Mouse (Mus musculus) thymus, postnatal 14 days (tissue): ENCODE data around the gene Rpap3.

Experiments
- DNase-seq: peaks from one replicate; pipeline ENCODE4 v3.0.0; 2021

Gene Rpap3

GRCm38 (mm10) chr15:97730365-97730764, 24.7 kb upstream of the Rpap3 start:
- no peak for DNase-seq

- no peak for DNase-seq
Measured at GRCm38 (mm10) chr15:97728804-97729203, 23.2 kb upstream of the Rpap3 start.

GRCm38 (mm10) chr15:97728394-97728793, 22.8 kb upstream of the Rpap3 start:
- DNase-seq, result no peak

GRCm38 (mm10) chr15:97727520-97727919, 21.9 kb upstream of the Rpap3 start:
- peak; percentile 51 for DNase-seq

- DNase-seq, result peak; percentile 49
Measured at GRCm38 (mm10) chr15:97727048-97727447, 21.4 kb upstream of the Rpap3 start.

DNA sequence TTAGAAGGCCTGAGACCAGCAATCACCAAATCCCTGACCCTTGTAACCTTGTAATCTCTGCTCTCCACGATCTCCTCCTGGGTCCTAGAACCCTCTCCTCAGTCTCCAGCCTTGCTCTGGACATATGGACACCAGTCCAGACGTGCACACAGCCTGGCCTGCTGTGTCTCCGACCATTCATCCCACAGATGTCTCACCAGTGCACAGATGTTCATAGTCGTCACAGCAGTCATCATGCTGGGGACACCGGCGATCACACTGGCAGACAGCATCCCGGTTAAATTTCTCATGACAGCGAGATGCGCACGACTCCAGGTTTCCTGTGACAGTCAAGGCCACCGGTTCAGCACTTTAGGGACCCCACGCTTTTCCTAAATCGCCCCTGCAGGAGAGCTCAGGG, 20.7 kb upstream of the Rpap3 start:
- DNase-seq, result peak; percentile 33

DNA sequence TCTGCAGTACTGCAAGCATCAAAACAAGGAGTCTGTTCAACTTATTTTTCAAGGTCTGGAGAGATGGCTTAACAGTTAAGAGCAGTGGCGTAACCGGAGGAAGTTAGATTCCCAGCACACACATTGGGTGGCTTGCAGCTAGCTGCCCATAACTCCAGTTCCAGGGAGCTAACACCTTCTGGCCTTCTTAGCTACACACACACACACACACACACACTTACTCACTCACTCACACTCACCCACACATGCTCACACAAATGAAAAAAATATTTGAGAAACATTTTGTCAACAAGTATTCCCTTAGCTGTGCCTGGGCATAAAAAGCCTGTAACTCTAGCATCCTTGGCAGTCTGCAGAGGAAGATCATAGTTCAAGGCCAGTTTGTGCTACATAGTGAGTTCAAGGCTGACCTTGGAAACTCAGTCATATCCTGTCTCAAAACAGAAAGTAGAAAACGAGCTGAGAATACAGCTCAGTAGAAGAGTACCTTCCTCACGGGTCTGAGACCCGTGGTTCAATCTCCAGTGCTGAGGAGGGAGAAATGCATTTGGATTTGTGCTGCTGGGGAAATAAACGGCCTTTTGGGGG, 19.7 kb upstream of the Rpap3 start:
- peak; percentile 41 for DNase-seq

GRCm38 (mm10) chr15:97724346-97725197, 18.9 kb upstream of the Rpap3 start:
- DNase-seq, result peak; percentile 34

DNA sequence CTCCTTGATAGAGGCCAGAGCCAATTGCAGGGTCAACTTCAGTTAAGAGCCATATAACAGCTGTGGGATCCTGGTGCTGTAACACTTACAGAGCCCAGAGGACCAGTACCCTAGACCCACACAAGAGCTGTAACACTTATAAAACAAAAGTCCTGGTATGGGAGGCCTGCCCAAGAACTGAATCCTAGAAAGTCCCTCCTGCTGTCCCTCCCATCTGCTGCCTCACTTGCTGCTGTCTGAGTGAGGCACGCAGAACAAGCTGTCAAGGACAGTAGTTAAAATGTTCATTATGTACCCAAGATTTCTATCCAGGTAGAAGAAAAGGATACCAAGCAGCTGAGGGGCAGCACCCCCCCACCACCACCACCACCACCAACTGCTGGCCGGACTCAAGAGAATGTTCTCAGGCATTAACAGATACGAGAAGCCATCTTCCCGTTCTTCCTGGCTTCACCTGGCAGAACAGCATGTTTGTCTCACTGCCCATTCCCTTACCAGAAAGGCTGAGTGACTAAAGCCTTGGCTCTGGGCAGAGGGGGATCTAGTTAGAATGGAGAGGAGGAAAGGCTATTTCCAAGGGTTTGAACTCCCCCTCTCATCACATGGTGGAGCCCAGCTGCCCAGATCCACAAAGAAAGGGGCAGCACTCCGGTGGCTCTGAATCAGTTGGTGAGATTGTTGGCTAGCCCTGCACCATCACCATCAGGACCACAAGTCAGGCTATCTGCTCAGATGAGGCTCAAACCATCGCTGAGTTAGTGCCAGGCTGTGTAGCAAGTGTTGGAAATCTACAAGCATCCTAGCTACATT, 18.1 kb upstream of the Rpap3 start:
- DNase-seq, result no peak

DNA sequence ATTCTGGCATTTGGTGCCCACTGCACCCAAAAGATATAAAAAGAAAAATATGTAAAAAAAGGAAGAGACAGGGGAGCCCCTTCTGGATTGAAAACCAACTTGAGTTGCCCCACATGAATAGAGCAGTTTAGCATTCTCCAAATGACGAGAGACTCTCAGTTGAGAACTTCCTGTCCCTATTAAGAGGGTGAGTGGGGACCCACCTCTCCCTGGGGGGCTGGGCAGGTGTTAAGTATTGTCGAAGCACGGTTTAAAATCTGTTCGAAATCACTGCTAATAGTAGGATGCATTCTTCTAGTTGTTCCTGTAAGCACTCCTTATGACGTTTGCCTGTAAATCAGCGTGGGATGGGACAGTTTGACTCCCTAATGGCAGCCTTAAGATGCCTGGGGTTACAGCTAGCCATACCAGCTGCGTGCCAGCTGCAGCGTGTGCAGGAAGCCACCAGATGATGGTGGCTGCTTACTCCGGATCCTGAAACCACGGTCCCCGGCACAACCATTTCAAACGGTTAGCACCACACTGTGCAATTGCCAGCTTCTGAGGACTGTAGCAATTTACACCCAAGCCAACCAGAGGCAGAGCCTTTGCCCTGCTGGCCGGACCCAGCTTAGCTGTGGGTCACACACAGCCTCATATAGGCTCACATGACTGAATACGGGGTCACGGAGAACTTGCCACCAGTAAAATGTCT, 15.5 kb upstream of the Rpap3 start:
- peak; percentile 86 for DNase-seq

- DNase-seq, result peak; percentile 43
Measured at GRCm38 (mm10) chr15:97720026-97720675, 14.5 kb upstream of the Rpap3 start.

DNA sequence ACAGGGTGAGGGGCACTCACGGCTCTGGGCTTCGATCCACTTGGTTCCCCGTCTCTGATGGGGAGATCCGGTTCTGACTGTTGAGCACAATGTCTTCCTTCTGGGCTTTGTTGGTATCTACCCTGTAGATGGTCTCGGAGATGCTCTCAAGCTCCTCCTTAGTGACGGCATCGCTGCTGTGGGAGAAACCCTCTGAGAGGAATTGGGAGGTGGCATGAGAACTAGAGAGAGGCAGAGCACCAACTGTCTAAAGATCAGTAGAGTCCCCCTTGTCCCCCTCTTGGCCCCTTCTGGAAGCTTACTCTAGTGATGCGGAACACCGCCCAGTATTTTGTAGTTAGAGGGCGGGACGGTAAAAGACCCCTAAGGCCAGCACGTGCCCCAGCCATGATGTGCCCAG, 13.9 kb upstream of the Rpap3 start:
- DNase-seq, result peak; percentile 37

DNA sequence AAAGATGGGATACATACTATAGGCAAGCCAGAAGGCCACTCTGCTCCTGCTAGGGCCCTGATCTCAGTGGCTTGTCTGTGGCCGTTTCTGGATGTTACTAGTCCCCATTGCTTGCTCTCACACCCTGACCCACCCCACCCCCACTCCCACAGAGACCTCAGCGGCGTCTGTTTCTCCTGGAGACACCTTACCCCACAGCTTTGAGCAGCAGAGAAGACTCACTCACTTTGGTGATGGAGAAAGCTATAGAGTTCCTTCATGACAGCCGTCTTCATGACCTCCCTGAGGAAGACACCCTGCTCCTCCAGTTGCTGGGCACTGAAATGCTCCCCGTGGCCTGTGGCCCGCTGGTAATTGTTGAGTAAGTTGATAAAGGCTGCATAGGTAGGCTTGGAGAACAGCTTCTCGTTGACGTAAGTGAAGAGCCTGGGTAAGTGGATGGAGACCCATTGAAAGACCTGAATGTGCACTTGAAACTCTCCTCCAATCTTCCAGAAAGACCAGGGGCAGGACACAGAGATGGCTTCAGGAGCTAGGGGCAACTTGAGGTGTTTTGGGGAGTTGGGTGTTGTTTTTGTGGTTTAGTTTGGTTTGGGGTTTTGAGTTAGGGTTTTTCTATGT, 13.0 kb upstream of the Rpap3 start:
- DNase-seq, result peak; percentile 38

GRCm38 (mm10) chr15:97717861-97718534, 12.4 kb upstream of the Rpap3 start:
- DNase-seq, result peak; percentile 87

- no peak for DNase-seq
Measured at GRCm38 (mm10) chr15:97716782-97717181, 11.2 kb upstream of the Rpap3 start.

DNA sequence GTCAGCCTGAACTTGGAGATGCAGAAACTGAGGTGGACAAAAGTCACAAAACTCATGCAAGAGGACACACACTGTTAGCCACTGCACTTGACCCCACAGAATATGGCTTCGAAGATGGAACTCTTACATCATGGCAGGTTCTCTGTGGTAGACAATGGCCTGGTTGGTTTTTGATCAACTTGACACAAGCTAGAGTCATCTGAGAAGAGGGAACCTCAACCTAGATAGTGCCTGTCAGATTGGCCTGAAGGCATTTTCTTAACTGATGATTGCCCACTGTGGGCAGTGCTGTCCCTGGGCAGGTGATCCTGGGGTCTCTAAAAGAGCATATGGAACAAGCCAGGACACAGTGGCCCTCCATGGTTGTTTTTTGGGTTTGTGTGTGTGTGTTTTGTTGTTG, 10.1 kb upstream of the Rpap3 start:
- no peak for DNase-seq

GRCm38 (mm10) chr15:97715083-97715482, 9.5 kb upstream of the Rpap3 start:
- no peak for DNase-seq

DNA sequence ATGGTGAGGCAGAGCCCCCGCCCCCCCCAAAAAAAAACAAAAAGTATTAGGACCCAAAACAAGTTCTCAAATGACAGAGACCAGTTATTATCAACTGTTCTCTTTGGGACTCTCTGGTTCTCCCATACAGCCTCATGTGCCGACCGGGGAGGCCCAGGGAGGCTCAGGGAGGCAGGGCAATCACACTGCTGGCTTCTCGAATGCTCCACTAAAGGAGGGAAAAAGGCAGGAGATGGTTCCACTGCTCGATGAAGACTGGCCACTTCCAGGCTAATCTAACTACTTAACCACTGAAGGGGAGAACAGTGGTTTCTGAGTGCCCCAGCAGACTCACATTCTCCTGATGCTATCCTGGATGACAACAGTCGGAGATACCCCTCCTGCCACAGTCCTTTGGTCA, 6.9 kb upstream of the Rpap3 start:
- no peak for DNase-seq

GRCm38 (mm10) chr15:97710906-97711305, 5.3 kb upstream of the Rpap3 start:
- no peak for DNase-seq

DNA sequence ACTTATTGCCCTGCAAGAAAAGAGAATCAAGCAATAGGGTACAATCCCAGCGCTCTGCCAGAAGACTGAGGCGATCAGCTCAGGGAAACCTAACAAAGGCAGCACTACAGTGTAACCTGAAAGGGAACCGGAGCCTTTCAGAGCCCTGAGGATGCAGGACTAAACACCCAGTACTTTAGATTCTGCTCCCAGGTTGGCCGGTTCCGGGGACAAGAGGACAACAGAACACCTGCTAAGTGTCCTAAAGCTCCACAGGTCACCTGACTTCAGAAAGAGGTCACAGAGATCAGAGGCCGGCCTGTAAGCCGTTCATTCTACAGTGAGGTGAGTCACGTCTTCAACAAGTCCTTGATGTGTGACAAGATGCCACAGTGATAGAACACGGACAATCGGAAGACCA, 9.0 kb downstream of the Rpap3 start:
- DNase-seq, result no peak

GRCm38 (mm10) chr15:97693411-97693810, 12.2 kb downstream of the Rpap3 start:
- no peak for DNase-seq
